Mouse (Mus musculus) limb, embryonic 11.5 days (tissue): ENCODE measurements around the gene Dock11. TPM values are rescaled to one million over a fixed set of nuclear protein-coding genes. Genes with fewer than 3 reads are reported as not detected.

ENCODE experiments used
- ATAC-seq: fragments of 200-750 bp; cut with Nextera tagmentation; 2 replicates; pipeline ENCODE4 v1.8.0; 2017; ENCODE audit warnings: low read depth; ENCODE audit not compliant: insufficient number of reproducible peaks, low FRiP score, low TSS enrichment
- DNase-seq: peaks from one replicate; pipeline ENCODE4 v3.0.0-alpha.2; 2015; ENCODE audit warnings: low spot score
- H3K27ac ChIP-seq: fragments of 300-500 bp; sonication (generic); replicated peaks from 2 replicates; pipeline ENCODE4 v1.5.1; 2014; ENCODE audit warnings: low read depth, mild to moderate bottlenecking, low read length
- H3K27me3 ChIP-seq: fragments of 300-500 bp; sonication (generic); 2 replicates; pipeline ENCODE4 v1.6.1; 2014; ENCODE audit warnings: mild to moderate bottlenecking, low read length, mixed read lengths; ENCODE audit not compliant: control insufficient read depth, insufficient read depth
- H3K36me3 ChIP-seq: fragments of 300-500 bp; sonication (generic); 2 replicates; pipeline ENCODE4 v1.6.1; 2014; ENCODE audit warnings: mild to moderate bottlenecking, low read length, moderate library complexity, mixed read lengths; ENCODE audit not compliant: control insufficient read depth, insufficient read depth
- H3K4me1 ChIP-seq: fragments of 300-500 bp; sonication (generic); 2 replicates; pipeline ENCODE4 v1.6.1; 2014; ENCODE audit warnings: low read length, mixed read lengths; ENCODE audit not compliant: control insufficient read depth, insufficient read depth
- H3K4me2 ChIP-seq: fragments of 300-500 bp; sonication (generic); 2 replicates; pipeline ENCODE4 v1.6.1; 2014; ENCODE audit warnings: low read depth, mild to moderate bottlenecking, moderate library complexity; ENCODE audit not compliant: severe bottlenecking
- H3K4me3 ChIP-seq: fragments of 300-500 bp; sonication (generic); 2 replicates; pipeline ENCODE4 v1.5.1; 2014; ENCODE audit warnings: low read depth, low read length
- H3K9ac ChIP-seq: fragments of 300-500 bp; sonication (generic); 2 replicates; pipeline ENCODE4 v1.6.1; 2014; ENCODE audit warnings: mild to moderate bottlenecking, low read length
- H3K9me3 ChIP-seq: fragments of 300-500 bp; sonication (generic); 2 replicates; pipeline ENCODE4 v1.6.1; 2016; ENCODE audit warnings: low read length; ENCODE audit not compliant: control insufficient read depth
- WGBS: fragments of 180-500 bp; shearing (Covaris S2); extraction: QIAGEN DNeasy Blood & Tissue Kit; methylation state at CpG from one replicate; pipeline ENCODE4 v1.1.7; 2014; 5-methylcytosine and 5-hydroxymethylcytosine counted together
- polyA plus RNA-seq: library from polyadenylated mRNA; unstranded; fragments of >200 nt; fragmentation: Nextera tagmentation; extraction: Ambion mirVana; gene quantifications from 2 replicates; pipeline ENCODE4 v1.2.1, GENCODE M21; 2014

Gene Dock11
- polyA plus RNA-seq, 1 experiment from 2014 or later, result 18.6 TPM

DNA sequence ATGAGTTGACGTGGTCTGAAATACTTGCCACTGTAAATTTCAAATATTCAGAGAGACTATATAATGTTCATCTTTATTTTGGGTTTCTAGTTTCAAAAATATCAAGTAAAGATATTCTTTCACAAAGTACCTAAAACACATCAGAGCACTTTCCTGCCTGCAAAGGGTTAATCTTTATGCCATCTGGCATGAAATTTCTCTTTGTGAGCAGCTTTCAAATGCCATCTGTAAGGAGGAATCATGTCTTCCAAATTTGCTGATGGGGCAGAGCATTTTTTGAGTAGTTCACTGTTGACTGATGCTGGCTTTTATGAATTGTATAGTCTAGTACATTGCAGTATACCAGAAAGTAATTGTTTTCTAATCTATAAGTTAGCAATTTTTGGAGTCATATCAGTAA lies 80.6 kb downstream of the Dock11 start:
- Histone ChIP-seq H3K9ac (no peak overlapping the region), H3K4me3 (no peak overlapping the region), H3K36me3 (no peaks in the 10 kb centered on the region), H3K9me3 (no peaks in the 10 kb centered on the region), H3K4me2 (no peak overlapping the region), H3K27me3 (no peaks in the 10 kb centered on the region), H3K4me1 (no peaks in the 10 kb centered on the region), H3K27ac (no peak overlapping the region)
- ATAC-seq (no peak), DNase-seq (no peak)
- WGBS, result 74% methylated on average over 1 of the region's 1 CpGs

DNA sequence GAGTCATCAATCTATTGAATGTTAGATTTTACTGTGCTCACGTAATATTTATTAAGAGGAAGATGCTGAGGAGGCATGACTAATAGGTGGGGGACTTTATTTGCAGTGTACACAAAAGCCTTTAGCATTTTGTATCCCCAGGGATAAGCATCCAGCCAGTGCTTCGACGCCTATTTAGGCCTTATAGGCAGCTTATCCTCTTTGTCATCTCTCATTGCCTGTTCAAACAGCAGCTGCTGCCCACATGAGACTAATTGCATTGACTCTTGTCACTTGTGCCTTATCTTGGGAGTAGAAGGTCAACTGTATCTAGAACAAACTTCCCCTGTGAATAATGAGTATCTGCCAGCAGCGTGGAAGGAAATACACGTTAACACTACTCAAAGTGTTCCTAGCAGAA lies 88.0 kb downstream of the Dock11 start:
- Histone ChIP-seq H3K9ac (no peak overlapping the region), H3K4me2 (no peak overlapping the region), H3K36me3 (no peaks in the 10 kb centered on the region), H3K4me3 (no peak overlapping the region), H3K4me1 (no peaks in the 10 kb centered on the region), H3K27ac (no peak overlapping the region), H3K9me3 (no peaks in the 10 kb centered on the region), H3K27me3 (no peaks in the 10 kb centered on the region)
- WGBS, result 83% methylated on average over 5 of the region's 5 CpGs
- DNase-seq (no peak), ATAC-seq (no peak)

DNA sequence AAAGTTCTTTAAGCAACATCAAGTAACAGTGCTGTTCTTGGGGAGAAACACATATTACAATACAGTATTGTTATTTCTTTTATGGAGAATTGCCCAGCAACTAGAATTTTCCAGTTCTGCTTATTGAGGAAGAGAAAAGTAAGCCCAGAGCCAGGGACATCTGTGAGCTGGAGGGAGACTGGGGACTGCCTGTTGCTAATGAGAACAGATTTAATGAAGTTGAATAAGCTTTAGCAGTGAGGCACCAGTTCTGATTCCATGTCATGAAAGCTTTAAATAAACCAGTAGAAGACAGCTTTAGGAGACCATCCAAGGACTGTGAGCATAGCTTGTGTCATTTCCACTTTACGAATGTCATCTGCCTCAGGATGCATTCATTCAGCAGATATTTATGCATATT lies 99.3 kb downstream of the Dock11 start:
- WGBS, result 98% methylated on average over 1 of the region's 1 CpGs
- DNase-seq (no peak), ATAC-seq (no peak)
- no peak overlapping the region for H3K27ac ChIP-seq
- H3K4me3 ChIP-seq, result no peak overlapping the region
- H3K4me1 ChIP-seq, result no peaks in the 10 kb centered on the region
- H3K27me3 ChIP-seq, result no peaks in the 10 kb centered on the region
- no peak overlapping the region for H3K4me2 ChIP-seq
- no peak overlapping the region for H3K9ac ChIP-seq
- no peaks in the 10 kb centered on the region for H3K36me3 ChIP-seq
- no peaks in the 10 kb centered on the region for H3K9me3 ChIP-seq

DNA sequence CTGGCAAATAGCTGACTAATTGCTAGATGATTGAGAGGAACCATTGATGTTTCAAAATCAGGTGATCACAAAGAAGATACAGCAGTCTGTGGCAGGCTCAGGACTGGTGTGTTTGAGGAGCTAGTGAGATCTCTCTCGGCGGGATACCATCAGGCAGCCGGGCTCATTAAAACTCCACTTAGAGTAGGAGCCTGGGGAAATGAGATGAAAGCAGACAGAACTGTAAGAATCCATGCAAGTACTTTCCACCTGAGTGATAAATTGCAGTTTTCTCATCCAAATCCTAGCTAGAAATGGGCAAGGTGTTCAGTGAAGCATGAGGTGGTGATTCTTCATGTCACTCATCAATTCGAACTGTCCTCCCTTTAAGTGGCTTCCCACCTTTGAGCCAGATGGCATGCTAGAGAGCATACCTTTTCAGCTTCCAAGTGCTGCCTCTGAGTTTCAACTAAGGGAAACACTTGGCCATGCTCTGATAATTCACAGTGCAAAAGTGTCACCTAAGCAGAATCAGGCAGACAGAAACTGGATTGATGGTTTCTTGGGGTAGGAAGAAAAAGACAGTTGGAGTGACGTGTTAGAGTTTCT lies 102.0 kb downstream of the Dock11 start:
- WGBS, result 67% methylated on average over 5 of the region's 5 CpGs
- no peak for DNase-seq
- ATAC-seq, result no peak

DNA sequence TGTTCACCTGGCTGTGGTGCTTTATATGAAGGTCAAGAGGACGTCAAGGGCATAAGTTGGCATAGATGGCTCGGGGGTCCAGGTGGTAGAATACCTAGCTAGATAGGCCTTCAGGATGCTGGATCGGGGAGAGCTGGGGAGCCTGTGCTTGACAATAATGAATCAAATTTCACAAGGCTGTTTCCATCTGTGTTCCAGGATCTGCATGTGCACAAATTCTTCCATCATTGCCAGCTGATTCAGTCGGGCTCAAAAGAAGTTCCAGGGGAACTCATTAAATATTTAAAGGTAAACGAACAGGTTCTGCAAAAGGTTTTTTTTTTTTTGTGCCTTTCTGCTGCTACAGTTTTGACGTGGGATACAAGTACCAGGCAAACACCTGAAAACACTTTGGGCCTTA lies 105.6 kb downstream of the Dock11 start:
- H3K4me2 ChIP-seq, result no peak overlapping the region
- no peak overlapping the region for H3K4me3 ChIP-seq
- no peaks in the 10 kb centered on the region for H3K36me3 ChIP-seq
- H3K9ac ChIP-seq, result no peak overlapping the region
- H3K27me3 ChIP-seq, result no peaks in the 10 kb centered on the region
- H3K27ac ChIP-seq, result no peak overlapping the region
- H3K9me3 ChIP-seq, result no peaks in the 10 kb centered on the region
- no peaks in the 10 kb centered on the region for H3K4me1 ChIP-seq
- DNase-seq (no peak), ATAC-seq (no peak)
- WGBS, result 69% methylated on average over 6 of the region's 6 CpGs

More for the DNA sequence above, 102.0 kb downstream of the Dock11 start:
- Histone ChIP-seq H3K9me3 (no peaks in the 10 kb centered on the region), H3K4me3 (no peak overlapping the region), H3K9ac (no peak overlapping the region), H3K27me3 (no peaks in the 10 kb centered on the region), H3K36me3 (no peaks in the 10 kb centered on the region), H3K27ac (no peak overlapping the region), H3K4me1 (no peaks in the 10 kb centered on the region), H3K4me2 (no peak overlapping the region)

DNA sequence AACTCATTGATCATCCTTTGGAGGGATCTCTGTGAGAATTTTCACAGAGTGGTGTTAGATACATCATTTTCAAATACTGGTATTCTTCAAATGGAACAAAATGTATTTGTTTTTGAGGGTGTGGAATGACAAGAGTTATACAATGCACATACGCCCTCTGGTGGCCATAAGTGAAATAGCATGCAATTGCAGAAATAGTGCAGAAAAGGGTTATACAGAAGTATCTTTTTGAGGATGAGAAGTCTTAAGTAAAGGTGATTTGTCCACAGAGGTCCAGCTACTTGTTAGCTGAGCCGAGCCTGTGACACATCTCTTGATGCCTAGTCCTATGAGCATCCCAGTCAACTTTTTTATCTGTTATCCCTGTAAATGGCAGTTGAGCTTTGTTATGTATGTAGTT lies 108.4 kb downstream of the Dock11 start:
- H3K36me3 ChIP-seq, result no peaks in the 10 kb centered on the region
- H3K4me1 ChIP-seq, result no peaks in the 10 kb centered on the region
- no peak overlapping the region for H3K9ac ChIP-seq
- WGBS, result 12% methylated on average over 2 of the region's 2 CpGs
- H3K4me3 ChIP-seq, result no peak overlapping the region
- H3K27me3 ChIP-seq, result no peaks in the 10 kb centered on the region
- no peak overlapping the region for H3K4me2 ChIP-seq
- H3K9me3 ChIP-seq, result no peaks in the 10 kb centered on the region
- DNase-seq (no peak), ATAC-seq (no peak)
- H3K27ac ChIP-seq, result no peak overlapping the region

DNA sequence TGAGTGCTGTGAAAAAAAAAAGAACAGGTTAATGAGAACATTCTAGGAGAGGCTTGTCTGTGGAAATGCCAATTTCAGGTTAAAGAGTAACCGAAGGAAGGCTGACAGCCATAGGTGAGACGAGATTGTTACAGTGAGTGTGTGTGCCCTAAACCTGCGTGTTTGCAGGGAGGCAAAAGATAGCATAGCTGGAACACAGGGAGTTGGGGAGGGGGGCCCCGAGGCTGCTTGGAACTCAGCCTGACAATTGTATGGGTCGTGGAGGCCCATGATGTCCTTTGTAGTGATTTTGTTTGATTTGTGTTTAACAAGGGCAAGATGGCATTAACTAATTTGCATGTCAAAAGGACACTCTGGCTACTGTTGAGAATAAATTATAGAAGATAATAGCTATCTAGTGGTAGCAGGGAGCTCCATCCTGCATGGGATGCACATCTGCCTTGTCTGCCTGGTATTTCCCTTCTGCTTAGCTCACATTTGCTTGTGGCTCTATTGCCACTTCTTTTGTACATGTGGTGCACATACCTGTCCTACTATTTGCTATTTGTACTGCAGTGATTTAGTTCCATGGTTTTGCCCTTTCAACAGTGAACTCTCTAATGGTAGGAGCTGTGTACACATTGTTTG lies 109.3 kb downstream of the Dock11 start:
- no peaks in the 10 kb centered on the region for H3K36me3 ChIP-seq
- 83% methylated on average over 5 of the region's 5 CpGs for WGBS
- no peaks in the 10 kb centered on the region for H3K4me1 ChIP-seq
- no peaks in the 10 kb centered on the region for H3K9me3 ChIP-seq
- no peaks in the 10 kb centered on the region for H3K27me3 ChIP-seq
- H3K4me3 ChIP-seq, result no peak overlapping the region
- no peak for ATAC-seq
- no peak overlapping the region for H3K4me2 ChIP-seq
- DNase-seq, result no peak
- no peak overlapping the region for H3K27ac ChIP-seq
- no peak overlapping the region for H3K9ac ChIP-seq

DNA sequence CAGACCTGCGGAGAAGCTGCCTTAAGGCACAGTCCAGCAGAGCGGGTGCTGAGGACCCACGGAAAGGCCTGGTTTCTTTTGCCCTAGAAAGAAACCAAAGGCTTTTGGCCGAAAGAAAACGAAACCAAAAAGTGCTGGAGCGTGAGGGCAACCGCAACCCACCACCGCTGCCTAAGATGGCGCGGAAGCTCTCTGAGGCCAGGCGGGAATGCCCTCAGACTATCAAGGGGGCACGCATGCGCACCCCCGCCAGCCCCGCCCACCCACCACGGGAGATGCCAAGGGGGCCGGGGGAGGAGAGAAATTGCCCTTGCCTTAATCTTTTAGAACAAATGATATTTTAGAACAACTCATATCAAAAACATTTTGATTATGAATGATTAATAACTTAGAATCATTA lies 137.0 kb downstream of the Dock11 start:
- H3K4me1 ChIP-seq, result no peaks in the 10 kb centered on the region
- H3K4me2 ChIP-seq, result no peak overlapping the region
- ATAC-seq (no peak), DNase-seq (no peak)
- H3K27ac ChIP-seq, result no peak overlapping the region
- no peaks in the 10 kb centered on the region for H3K27me3 ChIP-seq
- H3K4me3 ChIP-seq, result no peak overlapping the region
- WGBS, result 80% methylated on average over 17 of the region's 17 CpGs
- no peak overlapping the region for H3K9ac ChIP-seq
- no peaks in the 10 kb centered on the region for H3K36me3 ChIP-seq
- H3K9me3 ChIP-seq, result no peaks in the 10 kb centered on the region

DNA sequence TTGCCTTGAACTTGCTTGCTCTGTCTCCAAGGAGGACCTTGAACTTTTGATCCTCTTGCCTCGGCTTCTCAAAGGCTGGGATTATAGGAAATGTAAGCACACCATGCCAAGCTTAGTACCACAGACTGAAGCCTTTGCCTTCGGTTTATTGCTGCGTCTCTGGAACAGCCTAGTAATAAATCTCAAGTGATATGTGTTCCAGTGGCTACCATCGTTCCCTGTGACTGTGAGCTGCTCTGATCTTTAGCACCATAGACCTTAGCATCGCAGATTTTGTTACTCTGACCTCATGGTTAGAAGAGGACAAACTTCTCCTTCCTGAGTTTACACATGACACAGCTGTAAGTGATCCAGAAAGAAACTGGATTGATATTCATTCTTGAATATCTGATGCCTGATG lies 142.5 kb downstream of the Dock11 start:
- H3K27me3 ChIP-seq, result no peaks in the 10 kb centered on the region
- 64% methylated on average over 5 of the region's 5 CpGs for WGBS
- H3K27ac ChIP-seq, result no peak overlapping the region
- H3K36me3 ChIP-seq, result no peaks in the 10 kb centered on the region
- no peak for DNase-seq
- ATAC-seq, result no peak
- no peaks in the 10 kb centered on the region for H3K9me3 ChIP-seq
- H3K4me3 ChIP-seq, result no peak overlapping the region
- no peak overlapping the region for H3K4me2 ChIP-seq
- no peaks in the 10 kb centered on the region for H3K4me1 ChIP-seq
- no peak overlapping the region for H3K9ac ChIP-seq
